Mouse (Mus musculus): ENCODE measurements around the gene C1rl.
"Not testable (repeated sequence)": the region's sequence is repeated elsewhere in the genome, so short reads cannot be mapped to it uniquely, and the experiment has no call there.

GRCm38 (mm10) chr6:124475335-124476075 is 17.4 kb upstream of the C1rl start:
- TF ChIP-seq CTCF (IDR thresholded peaks at IDR 0.05; ENCODE audit: control insufficient read depth, insufficient read depth, insufficient replicate concordance, low read depth, low read length); POLR2A (IDR thresholded peaks at IDR 0.05; ENCODE audit: control insufficient read depth, low read depth, low read length): not testable (repeated sequence)

All from testis, adult 2 months (tissue).